Mouse (Mus musculus) CH12.LX (cell line): ENCODE measurements at regions not wholly inside any gene's neighbourhood (a gene's known extent, or its start where the extent isn't known, plus 50 kb on each side); places are given as distances from the start of the nearest gene placed in this dataset.

ENCODE experiments used
- DNase-seq: peaks from one replicate; pipeline ENCODE4 v3.0.0-alpha.2; 2013; ENCODE audit errors: extremely low read depth
- H3K27ac ChIP-seq: 2 replicates; pipeline ENCODE4 v1.5.1; 2012; ENCODE audit warnings: low read depth, mild to moderate bottlenecking, control low read depth, moderate library complexity; ENCODE audit not compliant: insufficient read depth
- H3K27me3 ChIP-seq: replicated peaks from 2 replicates; pipeline ENCODE3; 2012; ENCODE audit warnings: inconsistent platforms
- H3K36me3 ChIP-seq, 2 experiments: replicated peaks in 1 of 2; 2 replicates each; pipeline versions ENCODE3 to v1.6.1; 2012; ENCODE audit warnings: inconsistent platforms in 1 of 2, low read length in 1 of 2, mild to moderate bottlenecking in 1 of 2, mixed read lengths in 1 of 2, moderate library complexity in 1 of 2; ENCODE audit not compliant: control insufficient read depth in 1 of 2, insufficient read depth in 1 of 2
- H3K4me1 ChIP-seq, 2 experiments: 2 replicates each; pipeline ENCODE4 v1.6.1; 2012; ENCODE audit warnings: inconsistent platforms in 1 of 2, moderate library complexity in 1 of 2; ENCODE audit not compliant: insufficient read depth in 2 of 2, control insufficient read depth in 1 of 2
- H3K4me2 ChIP-seq: 2 replicates; pipeline ENCODE4 v1.6.1; 2012; ENCODE audit warnings: low read depth, mild to moderate bottlenecking, control low read depth; ENCODE audit not compliant: poor library complexity, insufficient read depth, severe bottlenecking
- H3K4me3 ChIP-seq, 3 experiments: fragments of 150-350 bp in 1 of 3; sonication (generic) in 1 of 3; replicated peaks in 1 of 3; 2 replicates each; pipeline versions ENCODE3 to v1.5.1; 2011 to 2012; ENCODE audit warnings: low read depth in 2 of 3, low read length in 2 of 3, mild to moderate bottlenecking in 2 of 3, moderate library complexity in 2 of 3, control low read depth in 1 of 3, improper control_type of control experiment in 1 of 3, inconsistent platforms in 1 of 3, mixed read lengths in 1 of 3; ENCODE audit not compliant: poor library complexity in 1 of 3
- H3K79me2 ChIP-seq: replicated peaks from 2 replicates; pipeline ENCODE4 v1.6.1; 2012; ENCODE audit warnings: mild to moderate bottlenecking, moderate library complexity; ENCODE audit not compliant: control insufficient read depth, poor library complexity, insufficient read depth, severe bottlenecking; ENCODE audit errors: extremely low read depth
- H3K9ac ChIP-seq: 2 replicates; pipeline ENCODE4 v1.6.1; 2012; ENCODE audit warnings: low read depth, mild to moderate bottlenecking, control low read depth, moderate library complexity; ENCODE audit not compliant: insufficient read depth
- H3K9me3 ChIP-seq: replicated peaks from 2 replicates; pipeline ENCODE3; 2012; ENCODE audit warnings: low read length, inconsistent platforms, mixed read lengths
- BHLHE40 ChIP-seq: IDR thresholded peaks from 2 replicates; pipeline ENCODE4 v1.6.1; 2011; ENCODE audit warnings: mild to moderate bottlenecking, low read depth, low read length, improper control_type of control experiment
- CHD2 ChIP-seq: IDR thresholded peaks from 2 replicates; pipeline ENCODE4 v1.6.1; 2011; ENCODE audit warnings: low read length, improper control_type of control experiment
- CTCF ChIP-seq, 2 experiments: IDR thresholded peaks in 1 of 2; conservative IDR thresholded peaks in 1 of 2; 2 replicates each; pipeline ENCODE4 v1.5.1; 2011 to 2012; ENCODE audit warnings: low read depth in 2 of 2, low read length in 2 of 2, improper control_type of control experiment in 1 of 2, inconsistent platforms in 1 of 2, mild to moderate bottlenecking in 1 of 2, moderate library complexity in 1 of 2
- E2F4 ChIP-seq: IDR thresholded peaks from 2 replicates; pipeline ENCODE4 v1.6.1; 2011; ENCODE audit warnings: low read depth, low read length, improper control_type of control experiment; ENCODE audit not compliant: insufficient replicate concordance
- ELF1 ChIP-seq: IDR thresholded peaks from 2 replicates; pipeline ENCODE4 v1.6.1; 2014; ENCODE audit warnings: low read depth, mild to moderate bottlenecking, inconsistent platforms, low read length, improper control_type of control experiment
- EP300 ChIP-seq: IDR thresholded peaks from 2 replicates; pipeline ENCODE4 v1.6.1; 2011; ENCODE audit warnings: low read length, improper control_type of control experiment
- ETS1 ChIP-seq: conservative IDR thresholded peaks from 2 replicates; pipeline ENCODE4 v1.6.1; 2012; ENCODE audit warnings: low read depth, mild to moderate bottlenecking, inconsistent platforms, low read length, improper control_type of control experiment, moderate library complexity
- IRF4 ChIP-seq: IDR thresholded peaks from 2 replicates; pipeline ENCODE4 v1.6.1; 2014; ENCODE audit warnings: low read depth, mild to moderate bottlenecking, inconsistent platforms, low read length, improper control_type of control experiment
- JUN ChIP-seq: IDR thresholded peaks from 2 replicates; pipeline ENCODE4 v1.6.1; 2011; ENCODE audit warnings: low read depth, mild to moderate bottlenecking, low read length, improper control_type of control experiment, moderate library complexity; ENCODE audit not compliant: insufficient read depth
- JUND ChIP-seq: conservative IDR thresholded peaks from 2 replicates; pipeline ENCODE4 v1.6.1; 2011; ENCODE audit warnings: low read depth, low read length, improper control_type of control experiment
- MAX ChIP-seq: IDR thresholded peaks from 2 replicates; pipeline ENCODE4 v1.6.1; 2011; ENCODE audit warnings: low read length, improper control_type of control experiment
- MAZ ChIP-seq: IDR thresholded peaks from 2 replicates; pipeline ENCODE4 v1.6.1; 2012; ENCODE audit warnings: low read depth, mild to moderate bottlenecking, inconsistent platforms, low read length, improper control_type of control experiment, moderate library complexity
- MEF2A ChIP-seq: IDR thresholded peaks from 2 replicates; pipeline ENCODE4 v1.6.1; 2014; ENCODE audit warnings: low read depth, mild to moderate bottlenecking, inconsistent platforms, low read length, improper control_type of control experiment, borderline replicate concordance
- MYC ChIP-seq: IDR thresholded peaks from 2 replicates; pipeline ENCODE4 v1.6.1; 2011; ENCODE audit warnings: low read depth, mild to moderate bottlenecking, improper control_type of control experiment, low read length
- NRF1 ChIP-seq: IDR thresholded peaks from 2 replicates; pipeline ENCODE4 v1.6.1; 2014; ENCODE audit warnings: low read depth, mild to moderate bottlenecking, inconsistent platforms, low read length, improper control_type of control experiment, moderate library complexity
- PAX5 ChIP-seq: IDR thresholded peaks from 2 replicates; pipeline ENCODE4 v1.6.1; 2012; ENCODE audit warnings: low read length, inconsistent platforms, mixed read lengths
- POLR2AphosphoS2 ChIP-seq: IDR thresholded peaks from 2 replicates; pipeline ENCODE4 v1.6.1; 2011; ENCODE audit warnings: low read depth, low read length, improper control_type of control experiment
- RAD21 ChIP-seq: IDR thresholded peaks from 2 replicates; pipeline ENCODE4 v1.6.1; 2011; ENCODE audit warnings: low read depth, mild to moderate bottlenecking, low read length, improper control_type of control experiment, moderate library complexity
- RCOR1 ChIP-seq: conservative IDR thresholded peaks from 2 replicates; pipeline ENCODE4 v1.6.1; 2012; ENCODE audit warnings: low read depth, mild to moderate bottlenecking, inconsistent platforms, low read length, improper control_type of control experiment
- SIN3A ChIP-seq: IDR thresholded peaks from 2 replicates; pipeline ENCODE4 v1.6.1; 2012; ENCODE audit warnings: low read length, improper control_type of control experiment, inconsistent platforms
- TCF12 ChIP-seq: IDR thresholded peaks from 2 replicates; pipeline ENCODE4 v1.6.1; 2014; ENCODE audit warnings: low read depth, mild to moderate bottlenecking, inconsistent platforms, low read length, improper control_type of control experiment
- UBTF ChIP-seq: IDR thresholded peaks from 2 replicates; pipeline ENCODE4 v1.6.1; 2012; ENCODE audit warnings: low read depth, mild to moderate bottlenecking, inconsistent platforms, low read length, improper control_type of control experiment, moderate library complexity
- USF1 ChIP-seq: IDR thresholded peaks from 2 replicates; pipeline ENCODE4 v1.6.1; 2014; ENCODE audit warnings: low read depth, mild to moderate bottlenecking, inconsistent platforms, low read length, improper control_type of control experiment
- USF2 ChIP-seq: conservative IDR thresholded peaks from 2 replicates; pipeline ENCODE4 v1.6.1; 2011; ENCODE audit warnings: low read depth, low read length, improper control_type of control experiment
- ZKSCAN1 ChIP-seq: IDR thresholded peaks from 2 replicates; pipeline ENCODE4 v1.6.1; 2012; ENCODE audit warnings: low read depth, inconsistent platforms, low read length, improper control_type of control experiment, borderline replicate concordance
- dilution Hi-C: fragments of 300-500 bp; cut with MboI; formaldehyde crosslinking; loops from 2 replicates; pipeline ENCODE4 v1.14.3; 2020; ENCODE audit warnings: low sequenced_read_pairs; ENCODE audit not compliant: extremely low pct_unique_long_range_greater_than_20kb, extremely low pct_ligation_motif_present
- in situ Hi-C: fragments of 300-500 bp; cut with MboI; formaldehyde crosslinking; loops from 3 replicates; pipeline ENCODE4 v1.14.3; 2019; ENCODE audit warnings: low sequenced_read_pairs, low pct_ligation_motif_present, low pct_unique_long_range_greater_than_20kb, mixed read lengths

GRCm38 (mm10) chr6:22474604-22475003 is 118.6 kb upstream of the Fam3c start:
- Histone ChIP-seq H3K4me3 (no peak overlapping the region), H3K4me2 (peak overlapping the region; percentile 60), H3K27me3 (no peaks in the 10 kb centered on the region), H3K4me1 (peaks cover 10 to 25% of the 10 kb centered on the region in 2 experiments), H3K9ac (no peak overlapping the region), H3K9me3 (no peaks in the 10 kb centered on the region), H3K79me2 (no peaks in the 10 kb centered on the region), H3K27ac (peak overlapping the region; percentile 38; the same call in 1 of the 2 replicates), H3K36me3 (no peaks in the 10 kb centered on the region)
- TF ChIP-seq TCF12 (peak; percentile 58; the same call in 1 of the 2 replicates), EP300 (peak; percentile 96), MAZ (no peak), JUND (peak; percentile 40), USF2 (no peak), CTCF (conservative IDR thresholded peaks at IDR 0.05 in 1 of 2, IDR thresholded peaks at IDR 0.05 in 1 of 2; ENCODE audit: low read depth in 2 of 2, low read length in 2 of 2) (no peak), MEF2A (peak; percentile 66; the same call in 1 of the 2 replicates), JUN (peak; percentile 83), SIN3A (peak; percentile 37; the same call in 1 of the 2 replicates), USF1 (no peak), MYC (peak; percentile 35; the same call in 1 of the 2 replicates), CHD2 (peak; percentile 51; the same call in 1 of the 2 replicates), RCOR1 (no peak), IRF4 (peak; percentile 96), BHLHE40 (peak; percentile 56), ETS1 (peak; percentile 67; the same call in 1 of the 2 replicates)
- dilution Hi-C loops (no loop called here), in situ Hi-C loops (no loop called here)
- peak; percentile 79 for DNase-seq

- Histone ChIP-seq H3K9ac (no peak overlapping the region), H3K9me3 (no peaks in the 10 kb centered on the region), H3K4me3 (no peak overlapping the region), H3K4me1 (peaks cover 10 to 25% of the 10 kb centered on the region in 2 experiments), H3K79me2 (no peaks in the 10 kb centered on the region), H3K27ac (no peak overlapping the region)
- peak; percentile 37 for DNase-seq
- no peak for TF ChIP-seq PAX5
- no peak for TF ChIP-seq E2F4
- no peak for TF ChIP-seq RAD21
- no peak for TF ChIP-seq MAX
- TF ChIP-seq CTCF (conservative IDR thresholded peaks at IDR 0.05 in 1 of 2, IDR thresholded peaks at IDR 0.05 in 1 of 2; ENCODE audit: low read depth in 2 of 2, low read length in 2 of 2) = no peak
- no peak for TF ChIP-seq ELF1
- TF ChIP-seq JUND = no peak
- TF ChIP-seq NRF1 = no peak
- no peak for TF ChIP-seq USF2
- no peak for TF ChIP-seq JUN
- TF ChIP-seq UBTF = no peak
- TF ChIP-seq USF1 = no peak
- no peak for TF ChIP-seq ZKSCAN1
- no peak for TF ChIP-seq POLR2AphosphoS2
- no peak for TF ChIP-seq IRF4
- TF ChIP-seq, all 38 proteins: peak for 0
- dilution Hi-C loops = no loop called here
- Histone ChIP-seq H3K36me3 (no peaks in the 10 kb centered on the region), H3K4me2 (0 out of 2 replicates have a peak overlapping the region, but pooled peaks have one; percentile 60), H3K27me3 (no peaks in the 10 kb centered on the region)
- in situ Hi-C loops = no loop called here
Measured at GRCm38 (mm10) chr6:22474011-22474410, 118.0 kb upstream of the Fam3c start.
